Mouse (Mus musculus) cerebellum, adult 2 months (tissue): ENCODE data around the gene Sh3pxd2a. TPM values are rescaled to one million over a fixed set of nuclear protein-coding genes. Genes with fewer than 3 reads are reported as not detected.
A peak's percentile ranks its signal among the peaks of the same experiment; 100 is the strongest.

Experiments
- DNase-seq, 2 experiments: peaks; one replicate each; pipeline ENCODE4 v3.0.0; 2021
- H3K27ac ChIP-seq: fragments of 200-500 bp; 2 replicates; pipeline ENCODE4 v1.5.1; 2012; ENCODE audit warnings: low read length, control low read depth, inconsistent platforms; ENCODE audit not compliant: insufficient read depth
- H3K27me3 ChIP-seq: fragments of 200-500 bp; 2 replicates; pipeline ENCODE4 v1.6.1; 2012; ENCODE audit warnings: inconsistent platforms, mild to moderate bottlenecking, low read length, moderate library complexity; ENCODE audit not compliant: control insufficient read depth, insufficient read depth
- H3K4me1 ChIP-seq: fragments of 200-500 bp; 2 replicates; pipeline ENCODE4 v1.6.1; 2011; ENCODE audit warnings: low read length; ENCODE audit not compliant: control insufficient read depth, insufficient read depth
- H3K4me3 ChIP-seq: fragments of 200-500 bp; replicated peaks from 2 replicates; pipeline ENCODE3; 2011; ENCODE audit warnings: mild to moderate bottlenecking, low read depth, low read length, control low read depth; ENCODE audit not compliant: insufficient read depth
- CTCF ChIP-seq: fragments of 200-500 bp; IDR thresholded peaks from 2 replicates; pipeline ENCODE4 v1.5.1; 2011; ENCODE audit warnings: low read depth, mild to moderate bottlenecking, control low read depth, low read length, moderate library complexity, borderline replicate concordance; ENCODE audit not compliant: insufficient read depth
- POLR2A ChIP-seq: fragments of 200-500 bp; IDR thresholded peaks from 2 replicates; pipeline ENCODE4 v1.6.1; 2011; ENCODE audit warnings: low read length, control low read depth, borderline replicate concordance; ENCODE audit not compliant: insufficient read depth
- WGBS: fragments of 180-500 bp; shearing (Covaris S2); methylation state at CpG from one replicate; pipeline ENCODE4 v1.1.7; 2018; 5-methylcytosine and 5-hydroxymethylcytosine counted together
- polyA plus RNA-seq: library from polyadenylated mRNA; depleted of rRNA; stranded (reverse); fragments of >200 nt; gene quantifications from 2 replicates; pipeline ENCODE4 v1.2.3, GENCODE M21; 2012

Sh3pxd2a gene
- polyA plus RNA-seq, 1 experiment: 7.9 TPM

- TF ChIP-seq POLR2A: no peak
- TF ChIP-seq CTCF: no peak
- Histone ChIP-seq H3K27me3 (no peaks in the 10 kb centered on the region), H3K4me1 (no peaks in the 10 kb centered on the region), H3K27ac (no peak overlapping the region), H3K4me3 (no peak overlapping the region)
- WGBS: 67% methylated on average over 5 of the region's 5 CpGs
- DNase-seq: no peak
These were observed 44.6 kb upstream of the Sh3pxd2a start for GRCm38 (mm10) chr19:47508771-47509281.

GRCm38 (mm10) chr19:47508191-47508590, 44.0 kb upstream of the Sh3pxd2a start:
- TF ChIP-seq POLR2A (no peak), CTCF (no peak)
- Histone ChIP-seq H3K27ac (no peak overlapping the region), H3K4me3 (no peak overlapping the region), H3K4me1 (no peaks in the 10 kb centered on the region), H3K27me3 (no peaks in the 10 kb centered on the region)
- no peak for DNase-seq
- 87% methylated on average over 3 of the region's 3 CpGs for WGBS

- Histone ChIP-seq H3K4me3 (peak overlapping the region; percentile 49), H3K4me1 (no peaks in the 10 kb centered on the region), H3K27ac (no peak overlapping the region), H3K27me3 (no peaks in the 10 kb centered on the region)
- TF ChIP-seq CTCF (peak; percentile 71; the same call in 1 of the 2 replicates), POLR2A (no peak)
- DNase-seq: peak; percentile 45 to 68
- WGBS: 39% methylated on average over 27 of the region's 27 CpGs
These were observed 43.2 kb upstream of the Sh3pxd2a start for GRCm38 (mm10) chr19:47507128-47508121.

GRCm38 (mm10) chr19:47503625-47504024, 39.4 kb upstream of the Sh3pxd2a start:
- no peak for DNase-seq
- Histone ChIP-seq H3K27ac (no peak overlapping the region), H3K4me3 (no peak overlapping the region), H3K4me1 (no peaks in the 10 kb centered on the region), H3K27me3 (no peaks in the 10 kb centered on the region)
- TF ChIP-seq POLR2A (no peak), CTCF (peak; percentile 19; the same call in 1 of the 2 replicates)
- WGBS: 73% methylated on average over 4 of the region's 4 CpGs

GRCm38 (mm10) chr19:47502563-47502962, 38.4 kb upstream of the Sh3pxd2a start:
- DNase-seq: no peak
- TF ChIP-seq CTCF (peak; percentile 36; the same call in 1 of the 2 replicates), POLR2A (no peak)
- Histone ChIP-seq H3K4me1 (no peaks in the 10 kb centered on the region), H3K27me3 (no peaks in the 10 kb centered on the region; the same call in 1 of the 2 replicates), H3K4me3 (no peak overlapping the region), H3K27ac (no peak overlapping the region)
- 77% methylated on average over 8 of the region's 8 CpGs for WGBS

GRCm38 (mm10) chr19:47500389-47501011, 36.3 kb upstream of the Sh3pxd2a start:
- Histone ChIP-seq H3K4me1 (no peaks in the 10 kb centered on the region), H3K27ac (no peak overlapping the region), H3K4me3 (no peak overlapping the region), H3K27me3 (no peaks in the 10 kb centered on the region; the same call in 1 of the 2 replicates)
- WGBS: 66% methylated on average over 11 of the region's 11 CpGs
- TF ChIP-seq POLR2A: no peak
- TF ChIP-seq CTCF: no peak
- DNase-seq: no peak

GRCm38 (mm10) chr19:47499841-47500240, 35.6 kb upstream of the Sh3pxd2a start:
- Histone ChIP-seq H3K27me3 (no peaks in the 10 kb centered on the region; the same call in 1 of the 2 replicates), H3K27ac (no peak overlapping the region), H3K4me1 (no peaks in the 10 kb centered on the region), H3K4me3 (no peak overlapping the region)
- TF ChIP-seq CTCF (no peak), POLR2A (no peak)
- 81% methylated on average over 5 of the region's 5 CpGs for WGBS
- no peak for DNase-seq

GRCm38 (mm10) chr19:47498942-47499341, 34.7 kb upstream of the Sh3pxd2a start:
- 69% methylated on average over 4 of the region's 4 CpGs for WGBS
- no peaks in the 10 kb centered on the region; the same call in 1 of the 2 replicates for H3K27me3 ChIP-seq
- H3K4me3 ChIP-seq: no peak overlapping the region
- TF ChIP-seq POLR2A (no peak), CTCF (no peak)
- no peak overlapping the region for H3K27ac ChIP-seq
- DNase-seq: no peak
- no peaks in the 10 kb centered on the region for H3K4me1 ChIP-seq
